Mouse (Mus musculus): ENCODE results near the gene Sept9. TPM values are rescaled to one million over a fixed set of nuclear protein-coding genes. Genes with fewer than 3 reads are reported as not detected.

Gene Sept9
- polyA plus RNA-seq, 1 experiment: 493 TPM

- TF ChIP-seq GATA1 (IDR thresholded peaks at IDR 0.05; ENCODE audit: low read length): no peak
Observed at GRCm38 (mm10) chr11:117275999-117276398, 76.5 kb downstream of the Sept9 start.

DNA sequence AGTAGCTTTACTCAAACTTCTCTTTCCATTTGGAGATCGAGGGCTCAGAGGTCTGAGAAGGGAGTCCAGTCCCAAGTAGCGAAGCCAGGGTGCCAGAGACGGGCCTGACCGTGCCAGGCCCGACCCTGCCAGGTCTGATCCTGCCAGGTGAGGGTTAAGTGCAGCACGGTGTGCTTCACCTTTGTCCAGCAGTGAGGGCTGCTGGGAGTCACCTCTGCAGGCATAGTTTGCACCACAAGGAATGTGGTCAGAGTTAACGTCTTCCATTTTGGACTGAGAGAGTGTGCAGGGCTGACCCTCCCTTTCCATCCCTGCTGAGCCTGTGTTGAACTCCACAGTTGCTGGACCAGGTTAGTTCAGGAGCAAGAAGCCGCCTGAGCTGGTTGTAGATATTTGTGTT lies 77.5 kb downstream of the Sept9 start:
- TF ChIP-seq GATA1 (IDR thresholded peaks at IDR 0.05; ENCODE audit: low read length): no peak

DNA sequence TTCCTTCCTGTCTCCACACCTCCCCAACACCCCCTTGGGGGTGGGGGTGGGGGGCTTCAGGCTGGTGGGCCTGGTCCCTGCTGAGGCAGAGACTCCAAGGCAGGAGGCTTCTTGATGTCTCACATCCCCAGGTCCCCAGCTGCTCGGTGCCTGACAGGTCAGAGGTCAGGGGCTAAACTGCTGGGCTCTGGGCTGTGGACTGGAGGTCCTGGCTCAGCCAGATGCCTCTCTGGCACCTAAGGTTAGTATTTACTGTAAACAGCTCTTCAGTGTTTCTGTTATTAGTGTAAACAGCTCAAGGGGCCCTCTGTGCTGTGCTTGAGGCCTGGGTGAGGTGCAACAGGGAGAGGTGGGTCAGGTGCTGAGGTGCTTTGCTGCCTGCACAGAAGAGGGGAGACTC lies 78.7 kb downstream of the Sept9 start:
- TF ChIP-seq GATA1 (IDR thresholded peaks at IDR 0.05; ENCODE audit: low read length): no peak

DNA sequence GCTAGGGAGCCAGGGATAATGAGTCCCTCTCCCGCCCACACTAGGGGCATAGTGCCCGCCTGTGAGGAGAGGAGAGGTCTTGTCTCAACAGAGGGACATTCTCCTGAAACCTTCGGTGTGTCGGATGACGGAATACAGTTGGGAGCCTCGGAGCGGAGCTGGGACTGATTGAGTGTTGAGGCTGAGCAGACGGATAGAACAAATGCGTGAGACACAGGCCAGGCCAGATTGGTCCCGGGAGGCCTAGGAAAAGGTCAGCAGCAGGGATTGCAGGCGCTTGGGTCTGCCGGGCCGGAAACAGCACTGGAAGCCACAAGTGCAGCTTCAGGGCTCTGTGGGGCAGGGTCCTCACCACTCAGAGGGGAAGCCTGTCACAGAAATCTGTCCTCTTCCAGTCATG lies 79.1 kb downstream of the Sept9 start:
- TF ChIP-seq GATA1 (IDR thresholded peaks at IDR 0.05; ENCODE audit: low read length): no peak

DNA sequence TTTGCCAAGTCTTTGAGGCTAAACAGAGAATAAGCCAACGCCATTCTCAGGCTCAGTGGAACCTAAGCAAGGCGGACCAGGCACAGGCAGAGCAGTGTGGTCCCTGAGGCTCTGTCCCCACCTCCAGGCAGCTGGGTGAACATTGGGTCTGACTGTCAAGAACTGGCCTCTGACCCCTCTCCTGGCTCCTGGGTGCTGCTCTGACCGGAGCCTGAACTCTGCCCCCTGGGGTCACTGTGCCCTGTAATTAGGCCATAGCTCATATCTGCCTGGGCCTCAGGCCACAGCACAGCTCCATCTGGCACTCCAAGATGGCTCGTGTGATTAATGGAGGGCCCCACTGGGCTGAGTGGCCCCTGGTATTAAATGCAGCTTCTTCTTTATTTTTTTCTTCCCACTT lies 80.5 kb downstream of the Sept9 start:
- no peak for TF ChIP-seq GATA1 (IDR thresholded peaks at IDR 0.05; ENCODE audit: low read length)

DNA sequence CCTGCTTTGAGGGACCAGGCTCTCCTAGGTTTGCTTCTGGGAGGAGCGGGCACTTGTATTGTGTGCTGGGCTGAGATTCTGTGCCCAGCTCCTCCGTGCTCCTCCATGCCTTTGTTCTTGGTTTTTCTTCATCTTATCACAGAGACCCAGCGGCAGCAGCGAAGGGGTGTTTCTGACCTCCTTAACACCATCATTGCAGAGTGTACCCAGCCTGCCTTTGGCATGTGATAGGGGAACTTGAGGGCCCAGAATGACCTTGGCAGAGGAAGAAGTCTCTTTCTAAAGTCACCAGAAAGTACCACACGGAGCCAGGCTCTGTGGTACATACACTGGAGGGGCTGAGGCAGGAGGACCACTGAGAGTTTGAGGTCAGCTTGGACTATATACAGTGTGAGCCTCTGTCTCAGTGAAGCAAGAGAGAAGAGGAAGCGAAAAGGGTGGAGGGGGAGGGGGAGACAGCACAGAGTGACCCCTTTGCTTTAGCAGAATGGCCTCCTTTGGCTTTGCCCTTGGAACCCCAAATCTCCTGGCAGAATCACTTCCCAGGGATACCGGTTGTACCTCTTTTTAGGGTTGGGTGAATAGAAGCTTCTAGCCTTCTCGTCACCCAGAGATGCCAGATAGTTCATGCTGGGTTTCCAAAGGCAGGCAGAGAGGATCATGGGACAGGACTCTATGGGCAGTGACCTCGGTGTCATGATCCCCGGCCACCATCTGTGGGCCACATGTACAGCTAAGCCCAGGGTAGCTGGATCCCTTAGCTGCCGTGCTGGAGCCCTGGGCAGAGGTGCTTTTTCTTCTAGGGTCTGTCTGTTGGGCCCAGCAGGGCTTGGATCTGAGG lies 83.8 kb downstream of the Sept9 start:
- TF ChIP-seq GATA1 (IDR thresholded peaks at IDR 0.05; ENCODE audit: low read length): no peak

DNA sequence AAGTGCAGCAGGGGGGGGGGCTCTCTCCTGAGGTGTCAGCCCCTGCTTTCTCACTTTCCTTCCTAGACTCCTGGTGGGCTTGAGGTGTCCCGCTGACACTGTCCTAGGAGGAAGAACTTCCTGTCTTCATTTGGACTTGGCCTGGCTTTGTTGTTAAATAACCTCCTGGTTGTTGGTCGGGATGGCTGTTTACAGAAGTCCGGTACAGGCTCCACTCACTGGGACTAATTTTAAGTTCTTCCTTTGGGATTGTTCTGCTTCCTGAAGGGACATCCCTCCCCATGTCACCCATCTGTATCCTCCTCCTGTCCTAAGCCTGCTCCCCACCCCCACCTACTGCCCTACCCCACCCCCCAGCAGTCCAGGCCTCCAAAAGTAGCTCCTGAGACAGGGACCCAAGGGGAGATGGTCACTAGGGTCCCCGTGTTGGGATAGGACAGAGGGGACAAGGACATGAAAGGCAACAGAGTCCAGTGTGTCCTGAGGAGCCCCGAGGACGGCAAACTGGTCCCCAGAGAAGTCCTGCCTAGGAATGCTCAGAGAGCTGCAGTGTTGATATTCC lies 84.5 kb downstream of the Sept9 start:
- no peak for TF ChIP-seq GATA1 (IDR thresholded peaks at IDR 0.05; ENCODE audit: low read length)

- TF ChIP-seq GATA1 (IDR thresholded peaks at IDR 0.05; ENCODE audit: low read length): no peak
Observed at GRCm38 (mm10) chr11:117284721-117285605, 85.5 kb downstream of the Sept9 start.

DNA sequence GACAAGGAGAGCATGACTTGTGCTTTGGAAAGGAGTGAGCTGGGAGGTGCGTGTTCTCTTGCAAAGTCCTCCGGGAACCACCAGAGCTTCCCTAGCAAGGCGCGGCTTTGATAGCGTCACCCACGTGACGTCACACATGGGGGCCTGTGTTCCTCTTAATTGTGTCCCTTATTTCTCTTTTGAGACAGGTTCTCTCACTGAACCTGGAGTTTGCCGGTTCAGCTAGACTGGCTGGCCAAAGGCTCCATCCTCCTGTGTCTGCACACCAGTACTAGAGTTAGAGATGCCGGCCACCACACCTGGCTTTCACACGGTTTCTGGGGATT lies 86.1 kb downstream of the Sept9 start:
- TF ChIP-seq GATA1 (IDR thresholded peaks at IDR 0.05; ENCODE audit: low read length): no peak

- no peak for TF ChIP-seq GATA1 (IDR thresholded peaks at IDR 0.05; ENCODE audit: low read length)
Observed at GRCm38 (mm10) chr11:117287792-117288191, 88.3 kb downstream of the Sept9 start.

- TF ChIP-seq GATA1 (IDR thresholded peaks at IDR 0.05; ENCODE audit: low read length): no peak
Observed at GRCm38 (mm10) chr11:117288765-117289164, 89.3 kb downstream of the Sept9 start.

DNA sequence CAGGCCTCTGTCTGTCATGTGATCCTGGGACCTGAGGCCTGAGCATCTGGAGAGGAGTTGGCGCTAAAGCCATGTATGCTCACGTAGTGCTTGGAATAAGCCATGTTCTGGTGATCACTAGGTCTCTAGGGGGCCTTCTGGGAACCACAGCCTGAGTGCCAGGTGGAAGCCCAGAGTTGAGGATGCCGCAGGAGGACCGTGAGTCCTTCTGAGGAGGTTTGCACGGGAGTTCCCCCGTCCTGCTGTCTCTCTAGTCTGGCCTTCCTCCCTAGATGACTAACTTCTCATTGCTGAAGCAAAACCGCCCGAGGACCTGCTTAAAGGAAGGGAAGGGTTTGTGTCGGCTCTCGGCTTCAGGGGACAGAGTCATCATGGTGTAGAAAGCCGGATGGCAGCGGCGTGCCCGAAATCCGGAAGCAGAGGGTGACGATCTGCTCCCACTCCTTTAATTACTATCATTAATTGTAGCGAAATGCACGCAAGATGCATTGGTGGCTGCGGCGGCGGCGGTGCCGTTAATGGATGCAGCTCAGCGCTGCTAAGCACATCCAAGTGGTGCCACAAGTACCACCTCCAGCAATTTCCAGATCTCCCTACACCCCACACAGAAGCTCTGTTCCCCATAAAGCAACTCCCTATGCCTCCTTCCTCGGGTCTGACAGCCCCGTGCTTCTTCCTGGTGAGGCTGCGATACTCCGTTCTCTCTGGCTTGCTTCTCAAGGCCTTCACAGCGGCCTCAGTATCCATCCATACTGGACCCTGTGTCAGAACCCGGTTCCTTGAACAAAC lies 92.0 kb downstream of the Sept9 start:
- no peak for TF ChIP-seq GATA1 (IDR thresholded peaks at IDR 0.05; ENCODE audit: low read length)

- no peak for TF ChIP-seq GATA1 (IDR thresholded peaks at IDR 0.05; ENCODE audit: low read length)
Observed at GRCm38 (mm10) chr11:117292446-117292845, 93.0 kb downstream of the Sept9 start.

DNA sequence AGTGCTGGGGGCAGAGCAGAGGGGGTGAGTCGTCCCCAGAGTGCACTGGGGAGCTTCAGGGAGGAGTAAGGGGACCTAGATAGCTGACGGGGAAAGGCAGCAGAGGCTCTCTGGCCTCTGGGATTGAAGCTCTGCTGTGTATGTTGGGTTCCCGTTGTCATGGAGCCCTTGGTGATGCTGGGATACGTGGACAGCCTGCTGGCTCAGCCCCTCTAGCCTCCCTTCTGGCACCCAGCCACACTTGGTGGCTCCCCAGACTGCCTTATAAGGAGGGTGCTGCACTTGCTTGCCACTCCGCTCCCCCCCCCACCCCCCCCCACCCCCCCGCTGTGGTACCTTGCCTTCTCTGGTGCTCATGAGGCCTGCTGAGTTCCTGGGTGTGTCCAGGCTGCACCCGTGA lies 95.8 kb downstream of the Sept9 start:
- no peak for TF ChIP-seq GATA1 (IDR thresholded peaks at IDR 0.05; ENCODE audit: low read length)

- no peak for TF ChIP-seq GATA1 (IDR thresholded peaks at IDR 0.05; ENCODE audit: low read length)
Observed at GRCm38 (mm10) chr11:117296116-117296499, 96.6 kb downstream of the Sept9 start.

Data from G1E-ER4 (cell line).